Mouse (Mus musculus): Measurements from ENCODE around the gene Gm20521.

The Gm20521 gene

GRCm38 (mm10) chr14:54883154-54884021 lies at the start of gene Gm20521, which contains the start of gene Bcl2l2:
Gene Gm20521, plus strand, starts transcription at chr14:54883441.
Gene Bcl2l2, plus strand, starts transcription at chr14:54883377.
- peak; percentile 95 to 96 for DNase-seq

DNA sequence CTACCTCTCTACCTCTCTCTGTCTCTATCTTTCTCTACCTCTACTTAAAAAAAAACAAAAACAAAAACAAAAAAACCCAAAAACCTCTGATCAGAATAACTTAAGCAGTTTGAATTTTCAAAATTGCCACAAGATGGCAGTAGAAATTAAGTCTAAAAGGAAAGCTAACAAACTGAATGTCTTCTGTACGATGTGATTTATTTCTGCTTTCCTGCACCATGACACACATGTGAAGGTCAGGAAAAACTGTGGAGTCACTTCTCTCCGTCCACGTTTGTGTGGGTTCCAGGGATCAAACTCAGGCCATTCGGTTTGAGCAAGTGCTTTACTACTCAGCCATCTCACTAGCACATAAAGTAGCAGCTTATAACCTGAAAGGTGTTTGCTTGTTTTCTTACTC lies 39.8 kb upstream of the Gm20521 start:
- DNase-seq = peak; percentile 15 to 75

GRCm38 (mm10) chr14:54855726-54856125 lies 27.5 kb upstream of the Gm20521 start:
- no peak for DNase-seq

- DNase-seq = no peak
Measured at GRCm38 (mm10) chr14:54856703-54857102, 26.5 kb upstream of the Gm20521 start.

DNA sequence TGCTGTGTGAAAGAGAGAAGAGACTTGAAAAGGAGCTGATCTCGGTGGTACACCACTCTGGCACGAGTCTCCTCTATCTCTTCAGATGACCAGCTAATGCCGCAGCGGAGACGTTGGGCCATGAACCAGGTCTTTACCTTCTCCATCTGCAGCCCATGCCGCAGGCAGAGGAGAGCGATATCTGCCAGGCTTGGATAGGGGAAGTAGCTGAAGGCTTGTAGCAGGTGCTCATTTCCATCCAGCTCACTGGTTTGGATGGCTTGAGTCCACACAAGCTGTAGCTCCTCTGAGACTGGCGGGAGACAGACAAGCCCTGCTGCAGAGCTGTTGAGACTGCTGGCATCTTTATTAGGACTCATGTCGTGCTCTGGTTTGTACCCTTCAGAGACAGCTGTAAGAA lies 25.4 kb upstream of the Gm20521 start:
- peak; percentile 83 to 88 for DNase-seq

- peak; percentile 84 to 89 for DNase-seq
Measured at GRCm38 (mm10) chr14:54860511-54860910, 22.7 kb upstream of the Gm20521 start.

DNA sequence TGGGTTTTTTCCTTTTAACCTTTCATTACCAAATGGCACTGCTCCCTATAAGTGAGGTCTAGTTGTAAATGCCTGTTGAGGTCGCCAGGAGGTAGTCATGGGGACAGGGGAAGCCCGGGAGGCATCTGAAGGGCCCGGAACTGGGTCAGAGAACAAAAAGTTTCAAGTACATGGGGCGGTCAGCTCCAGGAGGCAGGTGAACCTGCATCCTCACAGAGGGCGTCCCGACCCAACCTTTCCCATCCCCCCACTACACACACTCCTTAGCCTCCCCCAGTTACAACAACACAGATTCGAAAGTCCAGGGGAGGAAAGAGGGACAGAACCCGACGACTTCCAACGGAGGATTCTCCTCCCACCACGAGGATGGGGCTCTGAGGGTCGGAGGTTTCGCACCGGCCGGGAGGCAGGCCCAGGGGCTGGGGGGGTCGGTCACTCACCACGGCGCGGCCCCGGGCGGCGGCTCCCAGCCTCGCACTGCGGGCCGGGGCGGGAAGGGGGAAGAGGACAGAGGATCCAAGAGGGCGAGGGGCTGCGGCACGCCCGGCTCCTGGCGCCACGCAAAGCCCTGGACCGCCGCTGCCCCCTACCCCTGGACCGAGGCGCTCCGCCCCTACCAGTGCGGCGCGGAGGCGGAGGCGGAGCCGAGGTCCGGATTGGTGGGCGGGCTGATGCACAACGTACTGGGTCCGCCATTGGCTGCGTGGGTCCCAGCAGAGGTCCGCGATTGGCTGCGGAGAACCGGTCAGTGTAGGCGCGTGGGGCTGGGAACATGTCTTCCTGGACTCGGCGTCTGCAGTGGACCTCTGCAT lies 19.5 kb upstream of the Gm20521 start:
- peak; percentile 96 to 97 for DNase-seq

DNA sequence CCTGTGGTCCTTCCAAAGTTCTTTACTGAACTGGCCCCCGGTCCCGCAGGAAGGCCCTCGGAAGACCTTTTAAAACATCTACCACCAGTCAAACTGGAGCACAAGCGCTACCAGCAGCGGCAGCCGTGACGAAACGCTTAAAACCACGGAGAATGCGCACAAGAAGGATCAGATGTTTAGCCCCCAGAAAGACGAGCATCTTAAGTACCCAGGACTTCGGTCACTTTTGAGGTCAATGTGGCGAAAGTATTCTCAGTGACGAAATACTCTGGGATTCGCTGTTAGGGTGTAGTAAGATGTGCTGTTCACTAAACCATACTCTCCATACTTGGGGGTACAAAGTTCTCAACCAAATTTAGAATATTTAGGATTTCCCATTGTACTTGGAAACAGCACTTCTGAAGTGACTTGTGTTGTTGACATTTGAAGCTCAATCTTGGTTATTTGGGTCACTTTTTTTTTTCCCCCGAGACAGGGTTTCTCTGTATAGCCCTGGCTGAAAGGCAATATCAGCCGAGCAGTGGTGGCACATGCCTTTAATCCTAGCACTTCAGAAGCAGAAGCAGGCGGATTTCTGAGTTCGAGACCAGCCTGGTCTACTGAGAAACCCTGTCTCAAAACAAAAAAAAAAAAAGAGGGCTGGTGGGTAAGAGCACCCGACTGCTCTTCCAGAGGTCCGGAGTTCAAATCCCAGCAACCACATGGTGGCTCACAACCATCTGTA lies 18.8 kb upstream of the Gm20521 start:
- no peak for DNase-seq

DNA sequence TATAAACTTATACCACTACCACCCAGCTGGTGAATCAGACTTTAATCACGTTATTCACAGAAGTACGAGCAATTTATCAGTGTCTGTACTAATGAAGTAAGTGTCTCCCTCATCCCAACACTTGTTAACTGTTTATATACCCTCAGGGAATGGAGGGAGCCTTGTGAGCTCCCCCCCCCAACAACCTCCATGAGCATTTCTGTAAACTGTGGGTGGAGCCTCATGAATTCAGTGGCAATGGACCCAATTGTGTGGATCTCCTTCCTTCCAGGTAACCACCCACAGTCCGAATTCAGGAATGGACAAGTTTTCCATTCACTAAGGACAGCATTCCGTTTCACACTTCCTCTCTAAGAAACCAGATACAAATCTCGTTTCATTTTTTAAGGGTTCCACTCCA lies 17.6 kb upstream of the Gm20521 start:
- DNase-seq = no peak

DNA sequence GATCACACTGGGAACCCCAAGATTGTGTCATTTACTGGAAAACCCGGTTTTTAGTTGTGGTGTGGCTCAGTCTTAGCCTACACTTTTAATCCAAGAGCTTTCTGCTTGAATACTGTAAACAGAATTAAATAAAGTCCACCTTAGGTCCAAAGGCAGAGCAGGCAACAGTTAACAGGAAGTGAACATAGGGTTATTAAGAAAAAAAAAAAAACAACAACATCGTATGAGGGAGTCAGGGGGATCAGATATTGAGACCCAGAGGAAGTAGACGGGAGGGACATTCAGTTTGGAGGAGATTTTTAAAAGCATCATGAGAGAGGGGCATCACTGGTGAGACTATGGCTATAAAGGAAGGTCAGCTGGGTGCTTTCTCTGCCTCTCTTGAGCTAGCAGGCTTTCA lies 17.0 kb upstream of the Gm20521 start:
- DNase-seq = no peak

DNA sequence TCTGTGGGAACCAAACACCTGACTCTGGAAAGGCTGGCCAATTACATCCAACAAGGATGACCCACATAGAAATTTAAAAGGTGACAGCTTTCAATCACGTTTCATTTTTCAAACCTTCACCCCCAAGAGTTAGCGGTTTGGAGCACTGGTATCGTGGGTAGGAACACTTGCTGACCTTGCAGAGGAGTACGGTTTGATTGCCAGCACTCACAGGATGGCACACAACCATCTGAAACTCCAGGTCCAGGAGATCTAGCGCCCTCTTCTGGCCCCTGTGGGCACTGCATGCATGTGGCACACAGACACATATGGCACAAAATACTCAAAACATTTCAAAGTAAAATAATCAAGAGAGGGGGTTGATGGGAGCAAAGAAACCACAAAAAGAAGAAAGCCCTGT lies 16.3 kb upstream of the Gm20521 start:
- DNase-seq = peak; percentile 49 to 58

- DNase-seq = no peak
Measured at GRCm38 (mm10) chr14:54868026-54868425, 15.2 kb upstream of the Gm20521 start.

DNA sequence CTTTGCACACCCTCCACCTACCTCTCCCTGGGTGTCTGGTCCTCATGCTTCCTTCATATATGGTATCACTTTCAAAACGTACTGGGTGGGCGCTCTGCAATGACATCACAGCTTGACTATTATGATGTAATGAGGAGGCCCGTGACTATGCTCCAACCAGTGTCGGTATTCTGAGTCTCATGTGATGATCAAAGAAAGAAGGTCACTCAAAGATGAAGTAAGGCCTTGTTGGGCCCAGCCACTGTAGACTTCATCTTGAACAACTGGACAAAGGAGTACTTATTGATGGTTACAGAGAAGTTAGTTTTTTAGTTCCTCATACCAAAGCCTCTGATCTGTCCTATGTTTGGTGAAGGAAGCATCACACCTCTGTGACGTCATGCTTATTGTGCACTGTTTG lies 12.4 kb upstream of the Gm20521 start, which contains the start of gene Homez:
Gene Homez (minus strand): TSS at position 101 of the 400 bp plus-strand sequence.
- DNase-seq = no peak

- no peak for DNase-seq
Measured at GRCm38 (mm10) chr14:54874165-54874564, 9.1 kb upstream of the Gm20521 start.

- peak in 1 of 2 experiments; percentile 28 for DNase-seq
Measured at GRCm38 (mm10) chr14:54875844-54876538, 7.2 kb upstream of the Gm20521 start.

DNA sequence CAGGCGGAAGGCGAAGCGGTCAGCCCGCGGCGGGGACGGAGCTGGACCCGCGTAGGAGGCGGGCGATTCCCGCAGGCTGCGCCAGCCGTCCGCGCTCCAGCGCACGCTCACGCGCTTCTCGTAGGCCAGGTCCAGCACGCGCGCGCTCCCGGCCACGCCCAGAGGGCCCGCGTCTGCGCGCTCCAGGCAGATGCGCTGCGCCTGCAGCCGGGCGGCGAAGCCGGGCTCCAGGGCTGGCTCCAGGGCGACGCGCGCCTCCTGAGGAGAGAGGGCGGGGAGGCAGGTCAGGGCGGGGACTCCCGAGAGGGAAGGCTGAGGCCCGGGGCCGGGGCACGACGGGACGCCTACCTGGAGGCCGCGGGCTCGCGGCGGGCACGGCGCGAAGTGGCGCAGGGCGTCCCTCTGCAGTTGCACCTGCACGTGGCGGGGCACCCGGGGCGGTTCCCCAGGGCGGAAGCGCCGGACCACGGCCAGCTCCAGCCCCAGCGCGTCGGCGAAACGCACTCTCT lies 6.6 kb upstream of the Gm20521 start:
- peak; percentile 95 to 97 for DNase-seq

- DNase-seq = peak; percentile 87
Measured at GRCm38 (mm10) chr14:54877048-54877715, 6.1 kb upstream of the Gm20521 start, which contains the start of gene Ppp1r3e. Gene Ppp1r3e, minus strand, starts transcription at chr14:54877550.

DNA sequence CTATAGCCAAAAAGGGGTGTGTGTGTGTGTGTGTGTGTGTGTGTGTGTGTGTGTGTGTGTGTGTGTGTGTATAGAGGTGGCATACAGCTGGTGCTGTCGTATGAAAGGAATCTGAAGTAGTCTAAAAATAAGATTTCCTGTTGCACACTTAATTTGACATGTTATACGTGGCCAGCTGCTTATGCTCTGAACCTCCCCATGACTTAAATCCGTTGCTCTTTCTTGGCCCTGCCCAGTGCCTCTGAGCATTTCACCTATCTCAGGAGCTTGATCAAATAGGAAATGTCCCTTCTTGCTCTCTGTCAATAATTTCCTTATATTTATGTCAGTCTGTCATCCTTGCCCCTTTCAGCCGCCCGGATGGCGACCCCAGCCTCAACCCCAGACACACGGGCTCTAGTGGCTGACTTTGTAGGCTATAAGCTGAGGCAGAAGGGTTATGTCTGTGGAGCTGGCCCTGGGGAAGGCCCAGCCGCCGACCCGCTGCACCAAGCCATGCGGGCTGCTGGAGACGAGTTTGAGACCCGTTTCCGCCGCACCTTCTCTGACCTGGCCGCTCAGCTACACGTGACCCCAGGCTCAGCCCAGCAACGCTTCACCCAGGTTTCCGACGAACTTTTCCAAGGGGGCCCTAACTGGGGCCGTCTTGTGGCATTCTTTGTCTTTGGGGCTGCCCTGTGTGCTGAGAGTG lies 926 bp downstream of the Gm20521 start:
- DNase-seq = peak in 1 of 2 experiments; percentile 23

GRCm38 (mm10) chr14:54885309-54885708 lies 2.1 kb downstream of the Gm20521 start:
- DNase-seq = no peak

DNA sequence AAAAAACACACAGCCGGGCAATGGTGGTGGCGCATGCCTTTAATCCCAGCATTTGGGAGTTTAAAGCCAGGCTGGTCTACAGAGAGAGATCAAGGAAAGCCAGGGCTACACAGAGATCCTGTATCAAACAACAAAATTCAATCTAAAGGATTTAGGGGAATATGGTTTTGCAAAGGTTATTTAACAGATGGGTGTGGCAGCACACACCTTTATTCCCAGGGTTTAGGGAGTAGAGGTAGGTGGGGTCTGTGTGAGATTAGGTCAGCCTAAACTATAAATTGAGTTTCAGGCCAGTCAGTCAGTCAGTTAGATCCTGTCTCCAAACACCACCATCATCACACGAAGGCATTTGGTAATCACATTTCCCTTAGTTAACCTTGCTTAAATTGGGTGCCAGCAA lies 9.0 kb downstream of the Gm20521 start, which contains the start of gene Pabpn1:
Gene Pabpn1 (plus strand): TSS at position 301 of the 400 bp plus-strand sequence.
- no peak for DNase-seq

Measured in cerebellum, postnatal 10 days (tissue).